Mouse (Mus musculus): ENCODE results near the gene Trappc12.

Gene Trappc12

DNA sequence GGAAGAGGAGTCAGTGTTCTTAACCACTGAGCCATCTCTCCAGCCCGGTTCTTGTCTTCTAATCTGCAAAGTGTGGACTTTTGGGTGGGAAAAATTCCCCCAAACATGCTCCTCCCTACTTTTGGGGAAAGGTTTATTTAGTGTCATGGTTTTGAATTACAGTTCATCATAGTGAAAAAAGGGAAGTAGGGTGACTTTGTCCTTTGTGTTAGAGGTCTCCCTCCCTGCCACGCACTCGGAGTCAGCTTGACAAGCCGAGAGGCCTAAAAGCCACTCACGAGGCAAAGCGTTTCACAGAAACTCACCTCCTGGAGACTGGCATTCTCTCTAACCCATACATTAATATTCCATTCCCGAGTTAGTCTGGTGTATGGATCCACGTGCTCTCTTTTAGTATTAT lies 17.6 kb downstream of the Trappc12 start:
- no peak for DNase-seq

DNA sequence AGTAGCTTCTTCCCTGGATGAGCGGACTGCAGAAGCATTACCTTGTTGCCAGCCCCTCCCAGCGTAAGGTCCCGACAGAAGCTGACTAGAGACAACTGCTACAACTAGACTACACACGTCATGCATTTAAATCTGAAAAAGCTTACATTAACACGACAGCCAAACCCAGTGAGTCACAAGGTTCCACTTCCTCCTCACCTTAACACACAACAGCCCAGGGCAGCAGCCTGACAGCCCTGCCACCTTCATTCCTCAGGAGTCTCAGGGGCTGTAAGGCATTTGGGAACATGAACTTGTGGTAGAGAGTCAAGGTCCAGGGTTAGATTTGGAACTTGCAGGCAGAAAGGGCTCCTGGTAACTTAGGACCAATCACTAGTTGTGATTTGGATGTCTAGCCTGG lies 23.2 kb downstream of the Trappc12 start:
- no peak for DNase-seq

DNA sequence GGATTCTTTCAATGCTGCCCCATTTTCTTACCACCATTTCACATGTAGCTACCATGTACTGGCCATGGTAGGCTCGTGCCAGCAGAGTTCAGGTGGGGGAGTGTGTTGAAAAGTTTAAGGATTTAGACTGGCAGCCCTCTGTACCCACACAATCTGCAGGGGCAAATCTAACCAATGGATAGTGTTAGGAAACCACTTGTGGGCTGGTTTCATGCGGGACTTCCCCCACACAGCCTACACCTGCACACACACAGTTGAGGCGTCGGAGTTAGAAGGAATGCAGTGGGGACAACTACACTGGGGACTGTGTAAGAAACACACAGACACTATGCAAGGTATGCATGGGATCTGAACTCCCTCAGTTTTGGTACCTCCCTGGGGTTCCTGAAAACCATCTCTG lies 24.1 kb downstream of the Trappc12 start:
- no peak for DNase-seq

- DNase-seq, result no peak
Observed at GRCm38 (mm10) chr12:28724366-28724765, 25.9 kb downstream of the Trappc12 start.

GRCm38 (mm10) chr12:28718106-28718505 lies 32.2 kb downstream of the Trappc12 start:
- no peak for DNase-seq

GRCm38 (mm10) chr12:28717066-28717465 lies 33.2 kb downstream of the Trappc12 start:
- no peak for DNase-seq

- DNase-seq, result no peak
Observed at GRCm38 (mm10) chr12:28714822-28715632, 35.2 kb downstream of the Trappc12 start.

DNA sequence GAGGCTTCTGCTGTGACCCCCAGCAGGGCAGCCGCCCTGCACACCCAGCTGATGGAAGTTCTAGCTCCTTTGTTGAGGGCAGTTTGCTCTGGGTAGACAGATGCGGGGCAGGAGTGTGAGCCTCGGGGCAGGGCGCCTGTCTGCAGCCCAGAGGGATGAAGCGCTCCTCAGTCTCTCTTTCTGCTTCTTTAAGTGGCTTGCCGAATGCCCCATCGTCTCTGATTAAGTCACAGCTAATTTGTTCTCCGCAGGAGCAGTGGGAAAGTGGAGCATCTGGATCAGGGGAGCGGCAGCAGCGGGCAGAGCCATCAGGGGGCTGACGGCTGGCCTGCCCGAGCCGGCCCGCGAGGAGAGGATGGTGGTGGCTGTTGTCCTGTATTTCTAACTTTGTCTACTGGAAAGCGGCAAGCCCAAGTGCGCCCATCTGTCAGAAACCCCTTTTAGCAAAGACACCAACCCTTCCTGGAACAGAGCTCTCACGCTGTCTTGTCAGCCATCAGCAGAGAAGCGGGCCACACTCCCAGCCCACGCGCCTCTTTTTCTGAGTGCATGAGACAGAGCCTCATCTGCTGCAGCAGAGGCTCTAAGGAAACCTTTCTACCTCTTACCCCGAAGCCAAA lies 39.6 kb downstream of the Trappc12 start:
- no peak for DNase-seq

- DNase-seq, result no peak
Observed at GRCm38 (mm10) chr12:28708154-28708553, 42.1 kb downstream of the Trappc12 start.

GRCm38 (mm10) chr12:28705204-28705603 lies 45.1 kb downstream of the Trappc12 start:
- DNase-seq, result no peak

- no peak for DNase-seq
Observed at GRCm38 (mm10) chr12:28704381-28704780, 45.9 kb downstream of the Trappc12 start.

GRCm38 (mm10) chr12:28701302-28701701 lies 49.0 kb downstream of the Trappc12 start:
- DNase-seq, result no peak

DNA sequence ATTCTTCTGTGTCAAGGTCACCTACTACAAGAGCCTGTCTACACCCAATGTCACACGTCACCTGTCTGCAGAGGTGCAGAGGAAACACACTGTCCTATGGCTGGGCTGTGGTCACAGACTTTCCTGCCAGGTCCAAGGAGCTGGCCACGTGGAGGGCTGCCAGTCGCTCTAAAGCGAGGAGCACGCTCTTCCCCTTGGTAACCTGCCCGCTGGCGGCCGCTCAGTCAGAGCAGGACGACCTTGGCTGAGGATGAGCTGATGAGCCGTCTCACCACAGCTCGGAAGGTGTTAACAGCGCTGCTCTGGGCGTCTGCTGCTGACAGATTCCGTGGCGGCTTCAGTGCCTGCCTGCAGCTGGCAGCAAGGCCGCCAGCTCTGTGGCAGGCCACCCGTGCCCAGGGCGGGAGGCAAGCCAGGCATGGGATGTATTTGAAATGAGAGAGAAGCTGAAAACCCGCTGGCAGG lies 49.7 kb downstream of the Trappc12 start:
- no peak for DNase-seq

DNA sequence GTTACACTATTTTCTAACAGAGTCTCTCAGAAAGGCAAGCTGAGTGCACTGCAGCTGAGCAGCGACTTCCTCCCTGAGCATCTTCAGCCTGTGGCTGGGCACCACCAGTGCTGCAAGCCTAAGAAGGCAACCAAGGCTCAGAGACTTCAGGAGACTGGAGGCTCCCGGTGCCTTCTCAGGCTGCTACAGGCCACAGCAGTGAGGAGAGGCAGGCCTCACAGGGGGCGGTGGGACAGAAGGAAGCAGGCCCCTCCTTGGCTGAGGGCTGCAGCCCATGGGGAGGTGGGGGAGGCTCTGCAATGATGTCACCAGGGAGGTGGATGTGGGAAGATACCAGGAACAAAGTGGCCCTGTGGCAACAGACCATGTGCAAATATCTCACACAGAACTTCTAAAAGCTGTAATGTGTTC lies 50.2 kb downstream of the Trappc12 start:
- DNase-seq, result no peak

DNA sequence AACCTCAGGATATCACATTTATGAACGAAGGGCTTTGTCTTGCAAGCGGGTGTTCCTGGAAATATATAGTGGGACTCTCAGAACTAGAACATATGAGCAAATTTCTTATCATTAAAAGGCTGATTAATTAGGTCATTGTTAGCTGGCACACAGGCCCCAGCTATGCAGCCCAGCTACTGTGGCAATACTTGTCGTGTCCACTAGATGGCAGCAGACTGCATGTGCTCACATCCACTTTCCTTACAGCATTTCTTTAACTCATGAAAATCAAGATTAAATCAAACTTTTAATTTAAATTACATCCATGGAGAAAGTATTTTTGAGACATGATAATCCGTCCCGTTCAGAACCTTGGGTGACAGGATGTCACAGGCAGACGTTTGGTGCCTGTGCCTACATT lies 50.6 kb downstream of the Trappc12 start:
- peak; percentile 80 for DNase-seq

- no peak for DNase-seq
Observed at GRCm38 (mm10) chr12:28699086-28699485, 51.2 kb downstream of the Trappc12 start.

DNA sequence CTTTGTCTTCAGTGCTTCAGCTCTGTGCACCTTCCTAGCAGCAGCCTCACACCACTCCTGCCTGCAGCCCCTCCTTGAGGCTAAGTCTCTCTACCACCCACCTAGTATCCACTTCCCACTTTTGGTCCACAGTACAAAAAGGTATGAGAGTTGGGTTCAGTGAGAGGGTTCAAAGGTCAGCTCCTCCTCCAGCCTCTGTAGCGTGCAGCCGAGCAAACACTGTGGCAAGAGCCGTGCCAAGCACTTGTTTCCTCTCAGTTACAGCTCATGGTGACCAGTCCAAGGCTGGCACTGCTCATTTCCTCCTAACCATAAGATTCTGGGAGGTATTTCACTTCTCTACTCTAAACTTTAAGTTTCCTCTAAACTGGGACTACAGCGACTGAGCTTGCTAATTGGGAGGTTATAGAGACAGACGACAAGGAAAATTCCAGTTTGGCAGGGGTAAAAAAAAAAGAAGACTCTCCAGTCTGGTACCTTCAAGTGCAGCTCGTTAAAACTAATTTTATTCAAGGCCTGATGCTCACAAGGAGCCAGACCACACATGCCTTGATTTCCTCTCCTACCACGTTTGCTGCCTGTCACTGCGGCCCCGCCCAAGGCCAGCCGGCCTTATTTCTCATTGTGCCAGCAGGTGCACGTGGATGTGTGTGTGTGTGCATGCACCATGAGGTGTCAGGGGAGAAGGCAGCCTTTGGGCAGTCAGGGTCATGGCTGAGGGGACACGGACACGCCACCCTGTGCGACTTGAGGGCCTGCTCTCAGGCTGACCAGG lies 52.3 kb downstream of the Trappc12 start:
- DNase-seq, result peak; percentile 14

DNA sequence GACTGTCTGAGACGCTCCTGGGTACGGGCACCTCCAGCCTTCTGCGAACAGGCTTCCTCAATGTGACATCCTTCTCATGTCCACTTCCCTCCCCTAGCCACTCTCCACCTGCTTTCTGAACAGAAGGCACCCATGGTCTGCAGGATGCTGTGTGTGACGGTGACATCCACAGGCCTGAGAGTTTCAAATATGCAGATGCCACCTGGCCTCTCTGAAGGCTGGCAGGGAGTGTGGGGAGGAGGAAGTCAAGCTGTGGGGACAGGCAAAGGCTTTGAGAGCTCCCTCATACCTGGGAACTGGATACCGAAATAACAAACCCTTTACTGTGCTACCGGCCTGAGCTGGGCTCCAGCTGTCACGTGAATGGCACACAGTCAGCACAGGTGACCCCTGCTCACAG lies 55.5 kb downstream of the Trappc12 start:
- DNase-seq, result no peak

GRCm38 (mm10) chr12:28694231-28694630 lies 56.0 kb downstream of the Trappc12 start:
- DNase-seq, result peak; percentile 20

GRCm38 (mm10) chr12:28693738-28694137 lies 56.5 kb downstream of the Trappc12 start:
- no peak for DNase-seq

DNA sequence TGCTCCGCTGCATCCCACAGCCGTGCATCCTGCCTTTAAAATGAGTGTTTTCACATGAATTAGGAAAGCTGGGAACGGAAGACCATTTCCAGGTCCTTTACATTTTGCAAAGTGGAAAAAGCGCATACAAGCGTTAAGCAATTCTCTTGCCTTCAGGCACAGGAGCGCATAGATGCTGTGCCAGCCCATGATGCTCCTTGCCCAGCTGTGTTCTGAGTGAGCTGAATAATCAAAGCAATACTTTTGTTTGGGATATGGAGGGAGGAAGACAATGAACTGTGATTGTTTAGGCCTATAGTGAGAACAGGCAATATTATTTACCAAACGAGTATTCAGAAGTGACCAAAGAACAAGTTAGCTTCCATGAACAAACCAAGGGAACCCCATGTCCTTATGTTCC lies 59.5 kb downstream of the Trappc12 start:
- no peak for DNase-seq

- no peak for DNase-seq
Observed at GRCm38 (mm10) chr12:28688996-28689395, 61.3 kb downstream of the Trappc12 start.

DNA sequence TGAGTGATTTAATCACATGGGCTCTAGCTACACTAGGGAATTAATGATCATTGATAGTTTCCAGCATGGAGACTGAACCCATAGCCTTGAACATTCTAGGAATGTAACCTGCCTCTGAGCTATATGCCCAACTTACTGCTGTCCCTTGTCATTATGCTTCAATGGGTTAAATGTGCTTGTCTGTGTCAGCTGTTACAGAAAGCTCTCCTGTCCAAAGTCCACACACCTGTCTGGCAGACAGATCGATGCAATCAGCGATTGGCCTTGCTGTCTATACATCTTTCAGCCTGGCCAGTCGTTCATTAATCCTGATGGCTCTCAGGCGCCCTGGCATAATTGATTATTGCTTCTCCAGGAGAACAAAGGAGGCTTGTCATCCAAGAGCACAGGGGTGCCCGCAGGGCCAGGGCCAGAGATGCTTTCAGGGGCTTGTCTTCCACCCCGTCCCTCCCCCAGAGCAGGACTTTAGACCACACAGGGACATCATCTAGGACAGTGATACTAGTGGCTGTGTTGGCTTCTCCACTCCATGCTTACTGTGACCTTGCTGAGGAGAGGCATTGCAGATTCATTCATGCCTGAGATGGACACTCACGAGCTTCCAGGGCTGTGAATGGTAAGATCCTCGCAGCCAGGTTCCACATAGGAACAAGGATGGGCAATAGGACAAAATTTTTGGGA lies 63.9 kb downstream of the Trappc12 start:
- no peak for DNase-seq

Measured in lung, postnatal 14 days (tissue).